Mouse (Mus musculus) heart, postnatal 0 days (tissue): ENCODE measurements at regions not wholly inside any gene's neighbourhood (a gene's known extent, or its start where the extent isn't known, plus 50 kb on each side); places are given as distances from the start of the nearest gene placed in this dataset.

ENCODE experiments used
- CTCF ChIP-seq: IDR thresholded peaks from 2 replicates; pipeline ENCODE4 v1.5.1; 2016; ENCODE audit warnings: antibody characterized with exemption, control low read depth, low read depth
- EP300 ChIP-seq: IDR thresholded peaks from 2 replicates; pipeline ENCODE4 v1.6.1; 2016; ENCODE audit warnings: antibody characterized with exemption, low read depth

- TF ChIP-seq CTCF (no peak), EP300 (no peak)
Measured at GRCm38 (mm10) chr1:77754326-77754725, 239.4 kb upstream of the Epha4 start.
